Mouse (Mus musculus) mouse trophoblast stem cell (cell line): ENCODE data around the gene Sh2b1.

Source experiments
- in situ Hi-C, 2 experiments: fragments of 300-500 bp; cut with MseI, MboI; formaldehyde crosslinking; loops; 2 replicates in 1 of 2; 3 replicates in 1 of 2; pipeline ENCODE4 v1.15.1; 2025

The Sh2b1 gene

DNA sequence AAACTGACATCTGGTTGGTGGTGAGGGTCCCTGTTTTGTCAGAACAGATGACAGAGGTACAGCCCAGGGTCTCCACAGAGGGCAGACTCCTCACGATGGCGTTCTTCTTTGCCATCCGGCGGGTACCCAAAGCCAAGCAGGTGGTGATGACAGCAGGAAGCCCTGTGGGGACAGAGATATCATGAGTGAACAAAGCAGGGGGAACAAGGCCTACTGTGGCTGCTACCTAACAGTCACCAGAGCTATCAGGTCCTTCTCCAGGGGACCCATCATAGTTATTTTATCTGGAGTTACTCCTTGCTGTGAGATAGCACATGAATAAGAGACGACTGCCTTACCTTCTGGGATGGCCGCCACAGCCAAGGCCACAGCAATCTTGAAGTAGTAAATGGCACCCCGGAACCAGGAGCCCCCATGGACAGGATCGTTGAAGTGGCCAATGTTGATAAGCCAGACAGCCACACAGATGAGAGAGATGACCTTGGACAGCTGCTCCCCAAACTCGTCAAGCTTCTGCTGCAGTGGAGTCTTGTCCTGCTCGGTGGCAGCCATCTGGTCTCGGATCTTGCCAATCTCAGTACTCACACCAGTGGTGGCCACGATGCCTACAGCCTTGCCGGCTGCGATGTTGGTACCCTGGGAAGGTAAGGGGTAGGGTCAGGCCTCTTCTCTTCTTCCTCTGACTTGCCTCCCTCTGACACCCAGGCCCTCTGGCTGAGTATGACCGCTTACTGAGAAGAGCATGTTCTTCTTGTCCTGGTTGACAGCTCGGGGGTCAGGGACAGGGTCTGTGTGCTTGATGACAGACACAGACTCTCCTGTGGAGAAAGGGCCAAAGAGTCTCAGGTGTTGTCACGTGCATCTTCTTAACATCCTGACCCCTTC lies 18.6 kb downstream of the Sh2b1 start:
- in situ Hi-C loops = no loop called here

DNA sequence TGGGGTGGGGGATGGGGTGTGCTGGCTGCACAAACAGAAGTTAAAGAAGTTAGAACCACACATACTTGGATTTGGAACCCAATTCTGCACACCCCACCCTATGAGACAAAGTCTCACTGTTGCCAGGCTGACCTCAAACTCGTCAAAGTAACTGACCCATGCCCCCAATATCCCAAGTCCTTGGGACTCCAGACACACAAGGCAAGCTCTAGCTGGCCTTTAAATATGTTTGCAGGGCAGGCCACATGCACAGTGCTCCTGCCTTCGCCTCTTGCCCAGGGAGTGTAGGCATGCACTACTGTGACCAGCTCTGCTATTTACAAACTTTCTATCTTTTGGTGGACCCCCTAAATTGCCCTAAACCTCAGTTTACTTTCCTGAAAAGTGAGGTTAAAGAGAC lies 20.0 kb downstream of the Sh2b1 start:
- in situ Hi-C loops = no loop called here

DNA sequence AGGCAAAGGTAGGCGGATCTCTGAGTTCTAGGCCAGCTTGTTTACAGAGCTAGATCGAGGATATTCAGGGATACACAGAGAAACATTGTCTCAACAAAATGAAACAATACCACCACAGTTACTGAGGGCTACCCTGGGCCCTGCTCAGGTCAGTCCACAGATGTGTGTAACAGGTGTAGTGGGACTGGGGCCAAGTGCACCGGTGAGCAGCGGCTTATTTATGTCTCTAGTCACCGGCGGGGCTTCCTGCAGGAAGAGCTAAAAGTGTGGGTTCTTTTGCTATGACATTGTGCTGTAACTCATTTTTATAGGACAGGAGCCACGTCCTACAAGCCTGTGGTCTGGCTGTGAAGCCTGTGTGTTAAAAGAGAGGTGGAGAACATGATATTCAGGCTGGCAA lies 21.4 kb downstream of the Sh2b1 start:
- in situ Hi-C loops = no loop called here

DNA sequence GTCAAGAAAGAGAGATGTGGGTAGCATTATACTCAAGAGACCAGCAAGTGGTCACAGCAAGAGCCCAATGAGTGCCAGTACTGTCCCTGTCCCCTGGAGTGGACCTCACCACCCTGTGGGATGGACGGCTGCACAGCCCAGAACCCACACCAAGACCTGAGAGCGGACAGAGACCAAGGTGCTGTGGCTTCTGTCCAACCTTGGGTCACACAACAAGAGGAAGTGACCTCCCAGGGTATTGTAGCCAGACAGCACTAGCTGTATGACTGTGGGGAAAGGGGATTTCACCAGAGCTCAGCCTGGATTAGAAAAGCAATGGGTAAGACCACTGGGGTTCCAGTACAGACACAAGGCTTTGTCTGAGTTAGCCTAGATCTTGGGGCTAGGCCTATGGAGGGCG lies 23.0 kb downstream of the Sh2b1 start:
- in situ Hi-C loops = no loop called here

DNA sequence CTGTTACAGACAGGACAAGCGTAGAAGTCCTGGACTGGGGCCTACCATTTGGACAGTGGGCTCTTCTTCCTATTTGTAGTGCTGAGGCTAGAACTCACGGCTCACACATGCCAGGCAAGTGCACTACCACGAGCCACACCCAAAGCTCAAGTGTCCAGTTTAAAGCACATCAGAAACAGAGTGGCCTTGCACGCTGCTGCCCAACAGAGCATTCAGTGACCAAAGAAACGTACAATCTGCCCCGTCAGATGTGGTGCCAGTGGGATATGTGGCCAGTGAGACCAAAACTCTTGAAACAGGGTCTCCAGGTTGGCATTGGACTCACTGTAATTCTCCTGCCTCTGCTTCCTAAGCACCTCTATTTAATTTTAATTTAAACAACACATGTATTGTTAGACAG lies 24.6 kb downstream of the Sh2b1 start:
- in situ Hi-C loops = no loop called here

DNA sequence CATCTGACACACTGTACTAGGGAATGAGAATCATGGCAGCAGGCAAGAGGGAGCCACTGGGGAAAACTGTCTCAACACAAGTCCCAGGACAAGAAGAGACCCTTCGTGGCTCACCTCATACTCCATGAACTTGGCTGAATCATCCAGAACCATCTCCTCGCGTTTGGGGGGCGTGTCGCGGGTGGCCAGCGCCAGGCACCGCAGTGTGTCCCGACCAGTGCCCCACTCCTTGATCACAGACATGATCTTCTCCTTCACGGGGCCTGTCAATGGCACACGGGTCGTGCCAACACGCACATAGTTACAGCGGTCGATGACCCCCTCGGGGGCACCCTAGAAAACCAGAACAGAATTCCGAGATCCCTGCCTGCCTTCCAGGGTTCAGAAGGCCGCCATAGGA lies 25.2 kb downstream of the Sh2b1 start:
- in situ Hi-C loops = no loop called here

DNA sequence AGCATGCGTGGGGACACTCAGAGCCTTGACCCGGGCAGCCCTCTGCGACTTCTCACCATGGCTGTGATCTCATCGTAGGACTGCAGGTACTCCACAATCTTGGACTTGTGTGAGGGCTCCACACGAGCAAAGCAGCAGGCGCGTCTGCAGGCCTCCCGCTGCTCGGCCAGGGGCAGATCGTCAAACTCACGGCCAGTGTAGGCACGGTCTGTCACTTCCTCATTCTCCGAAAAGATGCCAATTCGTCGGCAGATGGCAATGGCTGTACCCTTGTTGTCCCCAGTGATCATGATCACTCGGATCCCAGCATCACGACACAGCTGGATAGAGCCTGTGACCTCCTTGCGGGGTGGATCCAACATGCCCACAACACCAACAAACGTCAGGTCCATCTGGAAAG lies 26.7 kb downstream of the Sh2b1 start:
- in situ Hi-C loops = no loop called here

DNA sequence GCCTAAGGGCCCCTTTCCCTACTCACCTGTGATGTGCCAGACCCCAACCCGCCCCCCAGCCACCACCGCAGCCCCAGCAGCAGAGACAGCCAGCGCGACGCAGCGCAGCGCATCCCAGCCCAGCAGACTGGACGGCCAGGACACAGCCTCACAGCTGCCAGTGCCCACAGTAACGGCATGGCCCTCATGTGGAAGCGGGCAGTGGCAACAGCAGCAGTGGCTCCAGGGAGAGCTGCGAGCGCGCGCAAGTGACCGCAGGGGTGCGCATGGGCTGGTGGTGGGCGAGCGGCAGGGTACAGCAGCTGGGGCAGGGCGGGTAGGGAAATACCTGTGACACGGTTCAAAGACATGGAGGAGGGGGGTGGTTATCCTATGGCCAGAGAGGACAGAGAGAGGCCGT lies 29.0 kb downstream of the Sh2b1 start:
- in situ Hi-C loops = no loop called here

DNA sequence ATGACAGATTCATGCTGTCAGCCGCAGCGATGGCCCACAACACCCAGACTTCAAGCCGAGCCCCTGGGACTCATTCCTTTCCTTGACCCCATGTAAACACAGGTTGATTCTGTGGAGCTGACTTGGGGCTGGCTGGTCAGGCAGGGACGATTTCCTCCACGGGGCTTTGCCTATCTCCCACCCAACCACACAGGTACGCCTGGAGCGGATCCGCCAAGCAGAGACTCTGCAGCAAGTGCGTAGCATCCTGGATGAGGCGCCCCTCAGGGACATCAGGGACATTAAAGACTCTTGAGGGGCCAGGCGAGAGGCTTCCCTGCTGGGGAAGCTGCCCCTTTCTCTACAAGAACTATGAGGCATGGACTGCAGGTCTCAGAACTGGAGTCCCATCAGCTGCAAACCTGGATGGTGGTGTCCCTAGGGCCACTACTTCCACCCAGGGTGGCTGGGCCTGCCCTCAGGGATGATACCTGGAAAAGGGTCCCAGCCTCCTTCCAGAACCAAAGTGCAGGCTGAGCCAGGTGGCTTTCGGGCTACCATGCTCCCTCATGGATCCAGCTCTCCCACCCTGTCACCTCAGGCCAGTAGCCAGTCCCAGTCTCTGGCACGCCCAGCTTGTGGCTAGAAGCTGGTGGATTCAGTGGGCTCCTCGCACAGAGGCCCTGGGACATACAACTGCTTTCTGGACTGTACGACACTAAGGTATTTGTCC lies 30.0 kb downstream of the Sh2b1 start:
- in situ Hi-C loops = no loop called here

DNA sequence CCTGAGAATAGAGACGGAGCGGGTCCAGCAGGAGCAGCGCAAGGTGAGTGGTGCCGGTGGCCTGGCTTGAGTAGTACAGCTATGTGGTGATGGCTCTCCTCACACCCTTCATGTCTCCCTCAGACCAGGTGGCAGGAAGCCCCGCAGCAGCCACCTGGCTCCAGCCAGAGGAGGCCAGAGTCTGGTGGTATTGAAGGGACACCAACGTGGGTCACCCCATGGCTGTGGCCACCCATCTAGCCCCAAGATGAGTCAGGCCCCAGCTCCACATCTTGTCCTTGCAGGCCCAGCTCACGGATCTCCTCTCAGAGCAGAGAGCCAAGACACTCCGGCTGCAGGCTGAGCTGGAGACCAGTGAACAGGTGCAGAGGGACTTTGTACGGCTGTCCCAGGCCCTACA lies 30.7 kb downstream of the Sh2b1 start:
- in situ Hi-C loops = no loop called here

DNA sequence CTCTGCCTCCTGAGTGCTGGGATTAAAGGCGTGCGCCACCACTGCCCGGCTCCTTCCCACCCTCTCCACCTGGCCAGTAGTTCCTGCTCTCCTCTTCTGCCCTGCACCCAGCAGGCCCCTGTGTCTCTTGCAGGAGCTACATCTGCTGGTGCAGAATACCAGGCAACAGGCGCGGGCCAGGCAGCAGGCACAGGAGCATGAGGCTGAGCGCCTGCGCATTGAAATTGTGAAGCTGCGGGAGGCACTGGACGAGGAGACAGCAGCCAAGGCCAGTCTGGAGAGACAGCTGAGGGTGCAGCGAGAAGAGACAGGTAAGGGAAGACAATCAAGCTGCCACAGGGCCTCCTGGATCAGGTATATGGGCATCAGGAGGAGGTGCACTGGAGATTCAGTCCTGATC lies 31.2 kb downstream of the Sh2b1 start:
- in situ Hi-C loops = no loop called here

DNA sequence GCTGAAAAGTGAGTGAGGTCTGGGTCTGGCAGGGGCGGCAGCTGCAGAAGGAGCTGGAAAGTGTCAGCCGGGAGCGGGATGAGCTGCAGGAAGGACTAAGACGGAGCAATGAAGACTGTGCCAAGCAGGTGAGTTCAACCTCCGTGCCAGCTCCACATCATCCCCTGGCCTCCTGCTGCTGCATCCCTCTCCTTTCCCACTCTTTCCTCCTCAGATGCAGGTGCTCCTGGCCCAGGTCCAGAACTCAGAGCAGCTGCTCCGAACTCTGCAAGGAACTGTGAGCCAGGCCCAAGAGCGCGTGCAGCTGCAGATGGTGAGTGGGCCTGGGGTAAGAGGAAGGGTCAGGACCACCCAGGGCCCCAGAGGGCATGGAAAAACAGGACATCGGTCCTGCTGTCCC lies 35.1 kb downstream of the Sh2b1 start:
- in situ Hi-C loops = no loop called here

DNA sequence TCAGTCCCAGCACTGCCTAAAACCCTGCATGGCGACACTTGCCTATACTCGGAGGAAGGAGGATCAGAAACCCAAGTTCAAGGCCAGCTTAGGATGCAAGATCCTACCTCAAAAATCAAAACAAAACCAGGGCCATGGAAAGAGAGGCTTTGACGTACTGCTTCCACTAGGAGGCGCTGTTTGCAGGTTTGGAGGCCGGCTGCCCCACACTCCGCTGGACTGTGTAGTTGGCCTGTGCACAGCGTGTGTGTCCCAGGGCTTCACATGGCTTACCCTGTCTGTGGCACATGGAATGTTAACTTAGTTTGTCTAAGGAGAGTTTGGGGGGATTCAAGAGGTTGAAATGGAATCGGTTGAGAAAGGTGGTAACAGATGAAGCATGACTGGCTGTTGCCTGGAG lies 38.4 kb downstream of the Sh2b1 start:
- in situ Hi-C loops = no loop called here

DNA sequence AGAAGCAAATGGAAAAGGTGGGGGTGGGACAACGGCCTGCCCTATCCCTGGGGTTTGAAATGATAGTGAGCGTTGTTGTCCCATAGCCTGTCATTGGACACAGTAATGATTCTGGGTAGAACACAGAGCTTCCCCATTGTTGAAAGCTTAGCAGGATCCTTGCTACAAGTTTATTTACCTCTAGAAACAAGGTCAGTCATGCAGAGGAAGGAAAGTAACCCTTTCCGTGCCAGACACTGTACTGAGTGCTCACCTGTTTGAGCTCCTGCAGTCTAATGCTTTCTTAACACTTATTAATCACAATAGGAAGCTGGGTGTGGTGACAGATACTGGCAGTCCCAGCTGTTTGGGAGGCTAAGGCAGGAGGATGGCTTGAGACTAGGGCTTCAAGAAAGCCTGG lies 39.4 kb downstream of the Sh2b1 start:
- in situ Hi-C loops = no loop called here

DNA sequence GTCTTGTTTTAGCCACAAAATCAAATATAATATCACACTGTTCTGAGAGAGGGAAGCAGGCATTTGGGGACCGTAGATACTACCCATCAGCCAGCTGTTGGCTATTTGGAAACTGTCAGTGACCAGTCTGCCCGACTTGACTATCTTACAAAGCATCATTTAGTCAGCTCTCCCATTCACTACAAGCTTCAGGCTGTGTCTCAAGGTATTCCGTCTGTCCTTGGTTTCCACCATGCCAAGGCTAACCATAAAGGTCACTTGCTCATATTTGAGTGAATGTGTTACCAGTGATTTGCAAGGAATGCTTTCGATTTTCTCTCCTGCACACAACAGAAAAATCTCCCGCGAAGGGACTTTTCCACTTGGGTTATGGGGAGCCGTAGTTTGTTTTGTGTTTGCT lies 40.5 kb downstream of the Sh2b1 start:
- in situ Hi-C loops = no loop called here

DNA sequence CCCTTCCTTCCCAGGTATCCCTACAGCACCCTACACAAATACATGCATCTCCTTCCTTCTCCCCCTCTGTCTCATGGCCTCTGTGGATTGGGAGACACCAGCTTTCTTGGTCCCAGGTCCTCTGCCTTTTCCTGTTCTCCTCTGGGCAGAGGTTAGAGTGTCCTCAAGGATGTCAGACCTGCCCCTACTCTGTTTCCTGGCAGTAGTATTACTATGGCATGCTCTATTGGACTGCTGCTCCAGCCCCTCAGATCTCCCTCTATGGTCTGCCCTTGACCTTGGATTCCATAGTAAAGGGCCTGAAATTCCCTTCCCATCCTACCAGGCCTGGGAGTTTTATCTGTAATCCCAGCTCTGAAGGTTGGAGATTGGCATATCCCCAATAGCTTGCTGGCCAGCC lies 45.1 kb downstream of the Sh2b1 start:
- in situ Hi-C loops = no loop called here

DNA sequence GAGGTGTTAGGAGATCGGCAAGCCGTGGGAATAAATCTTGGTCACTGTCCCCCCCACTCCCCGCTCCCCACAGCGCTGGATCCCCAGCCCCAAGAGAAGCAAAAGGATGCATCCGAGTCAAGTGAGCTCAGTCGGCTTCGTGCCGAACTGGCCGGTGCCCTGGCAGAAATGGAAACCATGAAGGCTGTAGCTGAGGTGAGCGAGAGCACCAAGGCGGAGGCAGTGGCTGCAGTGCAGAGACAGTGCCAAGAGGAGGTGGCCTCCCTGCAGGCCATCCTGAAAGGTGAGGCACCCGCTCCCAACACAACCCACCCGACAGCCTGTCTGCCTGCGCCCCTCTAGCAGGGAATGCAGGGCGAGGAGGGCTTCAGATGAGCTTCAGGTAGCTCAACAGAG lies 45.7 kb downstream of the Sh2b1 start:
- in situ Hi-C loops = no loop called here

DNA sequence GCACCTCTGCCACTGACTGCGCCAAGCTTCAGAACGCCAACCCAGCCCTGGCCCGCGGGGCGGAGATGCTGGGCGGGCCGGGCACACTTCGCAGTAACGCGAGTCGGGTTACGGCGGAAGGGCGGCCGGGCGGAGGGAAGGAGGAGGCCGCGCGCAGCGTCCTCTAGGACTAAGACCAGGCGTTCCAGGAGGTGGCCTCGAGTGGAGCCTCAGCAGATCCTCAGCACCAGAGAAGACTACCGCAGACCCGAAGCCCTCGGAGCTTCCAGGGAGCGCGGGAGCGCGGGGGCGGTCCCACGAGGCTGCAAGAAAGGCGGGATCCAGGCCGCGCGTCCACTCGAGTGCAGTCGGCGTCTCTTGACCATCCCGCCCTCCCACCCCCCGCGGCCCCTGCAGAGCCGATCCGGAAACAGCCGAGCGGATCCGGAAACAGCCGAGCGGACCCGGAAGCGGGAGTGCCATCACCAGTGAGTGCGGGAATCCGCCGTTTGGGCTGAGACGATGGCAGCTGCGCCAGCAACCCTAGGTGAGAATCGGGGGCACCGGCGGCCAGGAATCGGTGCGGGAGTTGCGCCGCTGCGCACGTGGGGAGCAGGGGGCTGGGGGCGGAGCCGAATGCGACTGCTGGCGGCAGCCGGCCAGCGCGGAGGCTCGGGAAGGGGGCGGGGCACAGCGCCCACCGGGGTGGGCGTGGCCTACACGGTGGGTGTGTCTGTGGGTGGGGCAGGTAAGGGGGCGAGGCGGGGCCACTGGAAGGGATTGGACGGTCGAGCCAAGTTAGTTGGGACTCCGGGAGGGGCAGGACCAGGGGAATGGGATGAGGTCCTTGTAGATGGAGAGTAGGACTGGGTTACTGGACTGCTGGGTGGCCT lies 46.4 kb downstream of the Sh2b1 start, which contains the start of gene Rabep2:
Gene Rabep2 (plus strand): TSS at position 129 of the 872 bp plus-strand sequence.
- in situ Hi-C loops = no loop called here

DNA sequence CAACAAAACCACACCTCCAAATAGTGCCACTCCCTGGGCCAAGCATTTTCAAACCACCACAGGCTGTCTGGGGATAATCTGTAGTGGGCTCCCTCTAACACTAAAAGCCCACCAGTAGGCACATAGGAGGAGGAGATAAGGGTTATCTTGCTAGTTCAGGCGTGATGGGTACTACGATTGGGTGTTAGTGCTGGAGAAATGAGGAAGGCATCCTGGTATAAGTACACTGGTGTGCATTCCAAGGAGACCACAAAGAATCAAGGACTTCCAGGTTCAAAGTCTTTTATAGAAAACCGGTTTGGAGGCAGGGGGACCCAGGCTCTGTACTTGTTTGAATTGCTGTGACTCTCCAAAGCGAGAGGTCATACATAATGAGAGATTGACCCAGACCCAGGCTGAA lies 47.1 kb downstream of the Sh2b1 start:
- in situ Hi-C loops = no loop called here

DNA sequence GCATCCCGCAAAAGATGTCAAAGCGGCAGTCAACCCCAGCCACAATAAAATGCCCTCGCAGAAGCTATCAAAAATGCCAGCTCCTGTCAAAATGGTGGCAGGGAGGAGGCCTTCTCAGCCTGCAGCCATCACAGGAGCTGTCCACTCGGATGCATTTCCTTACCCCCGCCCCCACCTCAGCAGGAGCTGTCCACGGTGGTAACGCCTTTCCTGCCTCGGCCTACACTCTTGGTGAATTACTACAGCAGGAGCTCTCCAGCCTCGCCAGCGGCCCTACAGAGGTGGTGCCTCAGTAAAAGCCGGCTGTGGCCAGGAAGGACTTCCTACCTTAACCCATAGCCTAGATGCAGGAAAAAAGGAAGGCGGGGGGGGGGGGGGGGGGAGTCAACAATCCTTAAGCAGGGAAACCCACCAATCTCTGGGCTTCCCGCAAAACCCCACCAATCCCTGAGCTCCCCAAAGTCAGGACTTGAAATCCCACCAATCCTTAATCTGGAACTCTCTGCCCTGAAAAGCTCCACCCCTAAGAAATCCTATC lies 47.8 kb downstream of the Sh2b1 start:
- in situ Hi-C loops = no loop called here

DNA sequence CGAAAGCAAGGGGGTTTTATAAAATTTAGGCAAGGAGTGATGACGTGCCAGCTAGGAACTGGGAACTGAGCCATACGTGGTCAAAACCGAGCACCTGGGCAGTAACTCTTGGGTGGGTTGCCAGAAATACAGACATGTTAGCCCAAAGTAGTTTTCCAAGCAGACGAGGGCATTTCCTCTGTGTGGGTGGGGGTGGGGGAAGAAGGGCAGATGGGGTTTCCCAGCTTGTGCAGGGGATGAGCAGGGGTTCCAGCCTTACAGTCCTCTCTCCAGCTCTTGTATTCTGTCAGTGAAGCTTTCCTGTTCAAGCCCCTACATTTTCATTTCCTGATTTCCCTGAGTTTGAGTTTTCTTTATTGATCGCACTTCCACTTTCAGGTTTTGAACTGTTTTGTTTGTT lies 51.1 kb downstream of the Sh2b1 start:
- in situ Hi-C loops = no loop called here

DNA sequence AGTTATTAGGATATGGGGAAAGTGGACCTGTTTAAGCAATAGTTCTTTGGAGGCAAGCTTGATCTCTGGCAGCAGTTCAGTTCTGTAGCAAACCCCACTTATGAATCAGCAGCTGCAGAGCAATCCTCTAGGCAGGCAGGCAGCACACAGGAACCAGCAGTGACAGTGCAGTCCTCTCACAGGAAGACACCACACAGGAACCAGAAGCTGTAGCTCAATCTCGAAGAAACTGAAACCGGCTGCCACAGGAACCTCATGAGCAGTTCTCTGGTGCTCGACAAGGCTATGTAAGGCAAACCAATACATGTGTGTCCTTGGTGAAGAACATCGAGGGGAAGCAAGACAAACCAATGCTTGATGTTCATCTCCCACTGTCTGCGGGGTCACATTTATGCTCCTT lies 53.5 kb downstream of the Sh2b1 start:
- in situ Hi-C loops = no loop called here
